Mouse (Mus musculus): ENCODE results near the gene Ndufa13.

The Ndufa13 gene

DNA sequence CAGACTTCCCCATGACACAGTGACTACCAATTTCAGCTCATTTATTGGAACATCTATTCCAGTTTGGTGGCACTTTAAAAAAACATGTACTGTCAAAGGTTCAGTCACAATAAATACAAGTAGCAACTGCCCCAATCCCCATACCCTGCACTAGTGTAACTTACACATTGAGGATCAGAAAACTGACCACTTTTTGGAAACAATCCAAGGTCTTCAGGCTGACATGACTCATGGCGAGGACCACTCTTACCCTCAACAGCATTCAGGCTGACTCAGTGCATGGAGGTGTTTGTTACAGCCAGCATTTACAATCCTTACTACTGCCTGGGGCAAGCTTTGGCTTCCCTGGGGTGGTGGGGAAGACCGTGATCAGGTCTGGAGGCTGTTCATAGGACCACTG lies 4.7 kb upstream of the Ndufa13 start:
- no peak for DNase-seq (ENCODE audit: low spot score in 2 of 2)

DNA sequence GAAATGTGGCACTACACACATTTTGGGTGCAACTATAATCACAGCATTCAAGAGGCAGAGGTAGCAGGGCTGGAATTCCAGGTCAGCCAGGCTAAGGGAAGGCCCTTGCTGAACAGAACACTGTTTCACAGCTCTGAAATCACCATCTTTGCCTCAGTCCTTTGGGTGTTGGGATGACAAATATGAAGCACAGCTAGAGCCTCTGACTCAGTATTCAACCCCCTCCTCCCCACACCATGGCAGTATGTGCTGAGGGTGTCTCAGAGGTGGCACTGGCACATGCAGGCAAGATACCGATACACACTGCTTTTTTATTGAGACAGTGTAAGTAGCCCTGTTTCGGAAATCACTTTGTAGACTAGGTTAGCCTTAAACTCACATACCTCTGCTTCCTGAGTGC lies 3.9 kb upstream of the Ndufa13 start:
- DNase-seq (ENCODE audit: low spot score in 2 of 2) = no peak

DNA sequence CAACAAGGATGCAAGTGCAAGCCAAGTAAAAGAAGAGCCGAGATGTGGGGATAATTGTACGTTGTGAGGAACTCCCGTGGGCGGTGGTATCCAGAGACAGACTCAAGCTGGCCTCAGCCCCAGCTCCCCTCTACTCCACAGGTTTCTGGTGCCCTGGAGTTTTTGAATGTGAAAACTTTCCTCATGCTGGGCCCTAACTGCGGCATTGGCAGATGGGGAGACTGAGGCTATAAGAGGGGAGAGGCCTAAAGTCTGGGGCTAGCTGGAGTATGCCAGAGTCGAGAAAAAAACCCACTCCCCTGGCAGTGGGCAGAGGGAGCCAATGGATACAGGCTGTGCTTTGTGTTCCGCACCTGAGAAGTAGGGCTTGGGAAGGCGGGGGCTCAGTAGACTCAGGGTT lies 1.7 kb upstream of the Ndufa13 start:
- no peak for DNase-seq (ENCODE audit: low spot score in 2 of 2)

DNA sequence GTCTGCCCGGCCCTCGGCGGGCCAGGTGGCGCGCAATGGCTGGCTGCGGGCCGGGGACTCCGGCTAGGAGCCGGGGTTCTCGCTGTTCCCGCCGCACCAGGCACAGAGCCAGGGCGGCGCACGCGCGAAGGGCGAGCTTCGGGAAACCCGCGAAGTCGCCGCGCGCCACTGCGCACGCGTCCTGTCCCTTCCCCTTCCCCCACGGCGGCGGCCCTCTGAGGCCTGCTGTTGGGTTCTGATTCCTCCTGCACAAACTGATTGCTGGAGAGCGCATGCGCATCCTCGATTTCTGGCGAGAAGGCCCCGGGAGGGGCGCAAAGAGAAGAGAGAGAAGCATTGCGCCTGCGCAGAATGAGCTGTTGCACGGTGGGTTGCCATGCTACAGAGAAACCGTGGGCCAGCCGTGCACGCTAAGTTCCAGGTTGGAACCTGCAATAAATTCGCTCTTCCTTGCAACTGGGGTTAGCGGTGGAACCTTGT lies 745 bp upstream of the Ndufa13 start:
- DNase-seq (ENCODE audit: low spot score in 2 of 2) = peak; percentile 99

DNA sequence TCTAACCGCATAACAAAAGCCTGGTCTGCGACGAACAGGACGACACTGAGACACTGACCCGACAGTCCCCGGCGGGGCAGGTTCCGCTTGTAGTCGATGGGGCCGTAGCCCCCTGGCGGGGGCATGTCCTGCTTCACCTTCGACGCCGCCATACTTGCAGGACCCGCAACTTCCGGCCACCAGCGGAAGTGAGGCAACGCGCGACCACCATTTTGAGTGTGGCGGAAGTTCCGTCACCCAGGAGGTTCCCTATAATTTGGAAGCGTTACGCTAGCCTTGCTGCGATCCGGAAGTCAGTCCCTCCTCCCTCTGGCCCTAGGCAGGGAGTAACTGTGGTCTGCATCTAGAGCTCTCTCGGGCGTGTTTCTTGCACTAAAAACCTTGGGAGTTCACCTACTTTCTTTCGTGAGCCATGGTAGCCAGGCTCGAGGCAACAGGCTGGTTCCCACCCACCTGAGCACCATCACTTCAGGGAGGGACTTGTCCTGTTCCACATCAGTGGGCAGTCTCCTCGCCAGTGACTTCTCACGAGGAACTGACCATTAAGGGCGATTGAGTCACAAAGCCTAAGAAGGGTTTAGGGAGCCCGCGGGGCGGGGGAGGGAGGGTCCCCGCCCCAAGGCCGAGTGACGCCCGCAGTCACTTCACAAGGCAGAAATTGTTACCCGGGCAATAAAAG lies 735 bp downstream of the Ndufa13 start:
- DNase-seq (ENCODE audit: low spot score in 2 of 2) = peak; percentile 91 to 96

DNA sequence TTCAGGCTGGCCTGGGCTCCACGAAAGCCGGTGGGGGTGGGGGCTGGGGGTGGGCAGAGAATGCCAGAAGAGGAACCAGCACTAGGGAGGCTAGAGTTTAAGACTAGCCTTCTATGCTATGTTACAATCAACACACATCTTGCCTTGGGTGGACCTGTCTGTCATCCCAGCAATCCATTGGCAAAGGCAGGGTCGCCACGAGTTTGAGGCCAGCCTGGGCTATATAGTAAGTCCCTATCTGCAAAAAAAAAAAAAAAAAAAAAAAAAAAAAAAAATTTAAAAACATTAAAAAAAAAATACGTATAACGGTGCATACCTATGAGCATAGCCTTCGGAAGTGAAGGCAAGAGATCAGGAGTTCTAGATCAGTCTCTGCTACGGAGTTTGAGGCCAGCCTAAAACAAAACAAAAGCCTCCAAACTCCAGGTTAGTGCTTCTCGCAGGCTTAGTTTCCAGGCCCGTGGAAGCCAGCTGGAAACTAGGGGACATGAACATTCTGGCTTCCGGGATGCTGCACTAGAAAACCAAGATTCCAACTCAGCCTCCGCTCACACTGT lies 1.4 kb downstream of the Ndufa13 start:
- no peak for DNase-seq (ENCODE audit: low spot score in 2 of 2)

DNA sequence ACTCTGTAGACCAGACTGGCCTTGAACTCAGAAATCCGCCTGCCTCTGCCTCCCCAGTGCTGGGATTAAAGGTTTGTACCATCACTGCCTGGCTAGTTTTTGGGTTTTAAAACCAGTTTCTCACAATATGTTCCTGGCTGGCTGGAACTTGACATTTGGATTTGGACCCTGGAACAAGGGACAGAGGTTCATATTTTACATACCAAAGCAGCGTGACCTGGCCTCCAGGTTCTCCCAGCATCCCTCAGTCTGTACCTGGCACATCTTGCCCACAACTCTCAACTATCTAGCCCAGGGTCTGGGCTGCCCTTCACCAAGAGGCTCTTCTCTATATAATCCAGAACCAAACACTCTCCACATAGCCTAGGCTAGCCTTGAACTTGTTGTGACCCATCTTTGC lies 2.5 kb downstream of the Ndufa13 start:
- no peak for DNase-seq (ENCODE audit: low spot score in 2 of 2)

DNA sequence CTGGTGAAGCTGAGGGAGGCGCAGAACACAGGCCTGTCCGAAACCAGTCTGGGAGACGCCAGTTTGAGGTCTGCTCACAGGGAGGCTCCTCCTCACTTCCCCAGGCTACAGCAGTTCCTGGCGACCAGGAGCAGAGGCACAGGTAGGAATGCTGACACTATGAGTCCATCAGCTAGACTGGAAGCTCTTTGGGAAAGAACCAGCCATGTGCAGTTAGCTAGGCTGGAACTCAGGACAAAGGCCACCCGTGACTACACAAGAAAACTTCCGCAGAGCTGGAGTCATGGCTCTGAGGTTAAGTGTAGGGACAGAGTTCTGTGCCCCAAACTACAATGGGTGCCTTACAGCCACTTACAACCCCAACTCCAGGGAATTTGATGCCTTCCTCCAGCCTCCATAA lies 4.5 kb downstream of the Ndufa13 start:
- DNase-seq (ENCODE audit: low spot score in 2 of 2) = no peak

- DNase-seq (ENCODE audit: low spot score in 2 of 2) = no peak
Measured at GRCm38 (mm10) chr8:69895772-69896451, 6.4 kb downstream of the Ndufa13 start.

GRCm38 (mm10) chr8:69894836-69895332 lies 7.5 kb downstream of the Ndufa13 start:
- no peak for DNase-seq (ENCODE audit: low spot score in 2 of 2)

DNA sequence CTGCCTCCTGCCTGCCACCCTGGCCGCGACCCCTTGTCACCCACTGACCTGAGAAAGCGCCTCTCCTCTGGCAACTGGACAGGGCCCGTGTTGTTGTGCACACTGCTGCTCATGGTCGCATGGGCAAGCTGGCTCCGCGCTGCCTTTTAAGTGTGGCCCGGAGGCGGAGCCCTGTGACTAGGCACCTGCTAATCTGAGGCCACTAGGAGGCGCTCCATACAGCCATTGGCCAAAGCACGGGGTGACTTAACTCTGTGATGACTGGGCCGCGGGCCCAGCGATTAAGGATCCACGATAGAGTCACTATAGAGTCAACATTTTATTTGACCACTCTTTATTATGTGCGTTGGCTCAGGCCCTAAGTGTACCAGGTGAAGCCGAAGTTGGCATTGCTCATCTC lies 8.5 kb downstream of the Ndufa13 start:
- peak in 1 of 2 experiments; percentile 47 for DNase-seq (ENCODE audit: low spot score in 2 of 2)

GRCm38 (mm10) chr8:69890813-69891241 lies 11.5 kb downstream of the Ndufa13 start:
- DNase-seq (ENCODE audit: low spot score in 2 of 2) = peak in 1 of 2 experiments; percentile 63

- DNase-seq (ENCODE audit: low spot score in 2 of 2) = no peak
Measured at GRCm38 (mm10) chr8:69888902-69889301, 13.5 kb downstream of the Ndufa13 start.

- no peak for DNase-seq (ENCODE audit: low spot score in 2 of 2)
Measured at GRCm38 (mm10) chr8:69888244-69888866, 14.0 kb downstream of the Ndufa13 start.

- no peak for DNase-seq (ENCODE audit: low spot score in 2 of 2)
Measured at GRCm38 (mm10) chr8:69887289-69888243, 14.8 kb downstream of the Ndufa13 start, which contains the start of gene Cilp2. Gene Cilp2, minus strand, starts transcription at chr8:69887687.

DNA sequence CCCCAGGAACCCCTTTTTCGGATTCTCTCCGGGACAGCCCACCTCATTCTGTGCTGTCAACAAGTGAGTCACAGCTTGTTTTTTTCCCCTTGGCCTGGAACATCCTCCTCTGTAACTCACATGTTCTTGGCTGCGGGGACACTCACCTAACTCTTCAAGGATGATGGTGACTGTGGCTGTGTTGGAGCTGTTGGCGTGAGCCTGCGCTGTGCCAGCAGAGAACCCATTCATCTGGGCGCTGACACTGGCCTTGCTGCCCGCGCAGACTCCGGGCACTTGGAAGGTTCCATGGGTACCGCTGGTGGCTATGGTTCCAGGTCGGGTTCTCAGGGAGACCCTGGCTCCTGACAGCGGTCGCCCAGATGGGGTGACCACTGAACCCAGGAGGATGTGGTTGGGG lies 18.2 kb downstream of the Ndufa13 start:
- no peak for DNase-seq (ENCODE audit: low spot score in 2 of 2)

DNA sequence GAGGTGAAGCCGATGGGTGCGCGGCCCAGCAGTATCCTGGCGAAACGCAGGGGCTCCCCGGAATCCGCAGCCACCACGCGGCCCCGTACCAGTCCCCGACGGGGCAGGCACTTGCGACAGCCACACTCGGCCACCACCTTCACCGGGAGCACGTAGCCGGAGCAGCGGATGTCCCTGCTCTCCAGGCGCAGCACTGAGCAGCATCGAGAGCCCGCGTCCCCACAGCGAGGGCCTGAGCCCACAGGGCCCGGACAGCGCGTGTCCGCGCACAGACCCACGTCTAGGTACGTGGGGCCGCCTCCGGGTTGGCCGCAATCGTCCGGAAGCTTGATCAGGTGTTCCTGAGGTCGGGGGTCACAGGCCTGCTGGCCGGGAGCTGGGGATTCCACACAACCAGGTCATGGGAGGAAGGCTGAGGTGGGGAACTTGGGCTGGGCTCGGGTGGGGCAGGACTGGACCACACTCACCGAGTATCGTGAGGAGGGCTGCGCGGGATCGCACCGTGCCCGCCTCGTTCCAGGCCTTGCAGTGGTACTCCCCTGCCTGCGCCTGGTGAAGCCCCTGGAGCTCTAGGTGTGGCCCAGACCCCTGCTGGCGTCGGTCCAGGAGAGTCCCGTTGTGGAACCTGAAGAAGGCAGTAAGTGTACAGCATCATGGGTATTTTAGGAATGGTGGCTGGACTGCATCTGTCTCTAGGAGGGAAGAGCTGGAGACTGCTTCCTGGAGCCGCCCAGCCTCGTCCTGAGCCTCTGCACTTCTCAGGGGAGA lies 19.3 kb downstream of the Ndufa13 start:
- no peak for DNase-seq (ENCODE audit: low spot score in 2 of 2)

GRCm38 (mm10) chr8:69882021-69882756 lies 20.2 kb downstream of the Ndufa13 start:
- DNase-seq (ENCODE audit: low spot score in 2 of 2) = peak in 1 of 2 experiments; percentile 72

- DNase-seq (ENCODE audit: low spot score in 2 of 2) = no peak
Measured at GRCm38 (mm10) chr8:69881261-69881865, 21.0 kb downstream of the Ndufa13 start.

Measured in frontal cortex, postnatal 10 days (tissue).